Mouse (Mus musculus) adrenal gland, adult (tissue): Measurements from ENCODE around the gene Amt.
"Not testable (repeated sequence)": the region's sequence is repeated elsewhere in the genome, so short reads cannot be mapped to it uniquely, and the experiment has no call there.

Experiments
- DNase-seq, 2 experiments: peaks; one replicate each; pipeline ENCODE4 v3.0.0; 2022 to 2023; ENCODE audit warnings: low spot score in 1 of 2; ENCODE audit not compliant: inconsistent age in 2 of 2

Amt gene

DNA sequence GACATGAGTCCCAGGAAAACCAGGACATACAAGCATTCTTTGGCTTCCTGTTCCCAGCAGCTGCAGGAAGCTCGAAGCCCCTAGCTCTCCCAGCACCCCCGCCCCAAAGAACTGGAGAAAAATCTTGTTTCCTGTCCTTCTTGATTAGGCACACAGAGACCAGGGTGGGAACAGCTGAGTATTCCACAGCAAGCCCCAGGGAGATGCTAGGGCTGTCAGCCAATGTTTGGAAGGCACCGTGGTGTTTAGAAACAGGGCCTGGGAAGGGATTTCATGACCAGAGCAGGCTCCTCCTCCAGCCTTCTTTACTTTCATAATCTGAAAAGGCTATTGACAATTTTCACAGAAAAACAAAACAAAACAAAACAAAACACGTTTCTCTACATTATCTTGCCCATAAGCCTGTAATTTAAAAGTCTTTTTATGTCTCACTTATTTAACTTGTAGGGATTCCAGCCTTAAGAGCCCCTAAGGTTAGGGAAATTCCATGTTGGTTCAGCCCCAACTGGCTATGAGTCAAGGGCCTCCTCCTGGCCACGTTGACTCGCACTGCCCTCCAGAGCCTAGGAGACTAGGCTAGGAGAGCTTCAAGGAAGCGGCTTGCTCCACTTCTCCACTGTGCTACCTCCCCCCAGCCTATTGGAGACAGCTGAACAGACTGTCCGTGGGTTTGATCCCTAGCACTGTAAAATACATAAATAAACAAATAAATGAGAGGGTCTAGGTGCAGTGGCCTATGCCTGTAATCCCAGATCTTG, 16.4 kb upstream of the Amt start:
- DNase-seq, result peak; percentile 55 to 90

DNA sequence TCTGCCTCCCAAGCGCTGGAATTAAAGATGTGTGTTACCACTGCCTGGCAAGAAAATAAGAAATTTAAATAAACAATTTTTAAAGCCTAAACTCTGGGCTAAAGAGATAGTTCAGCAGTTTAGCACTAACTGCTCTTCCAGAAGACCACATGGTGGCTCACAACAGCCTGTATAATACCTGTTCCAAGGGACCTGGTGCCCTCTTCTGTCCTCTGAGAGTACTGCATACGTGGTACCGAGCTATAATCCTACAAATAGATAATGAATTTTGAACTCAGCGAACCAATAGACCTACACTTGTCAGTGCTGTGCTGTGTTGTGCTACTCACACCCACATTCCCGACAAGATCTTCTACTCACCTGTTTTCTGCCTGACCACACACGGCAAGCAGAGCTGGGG, 12.2 kb upstream of the Amt start:
- peak; percentile 67 to 92 for DNase-seq

DNA sequence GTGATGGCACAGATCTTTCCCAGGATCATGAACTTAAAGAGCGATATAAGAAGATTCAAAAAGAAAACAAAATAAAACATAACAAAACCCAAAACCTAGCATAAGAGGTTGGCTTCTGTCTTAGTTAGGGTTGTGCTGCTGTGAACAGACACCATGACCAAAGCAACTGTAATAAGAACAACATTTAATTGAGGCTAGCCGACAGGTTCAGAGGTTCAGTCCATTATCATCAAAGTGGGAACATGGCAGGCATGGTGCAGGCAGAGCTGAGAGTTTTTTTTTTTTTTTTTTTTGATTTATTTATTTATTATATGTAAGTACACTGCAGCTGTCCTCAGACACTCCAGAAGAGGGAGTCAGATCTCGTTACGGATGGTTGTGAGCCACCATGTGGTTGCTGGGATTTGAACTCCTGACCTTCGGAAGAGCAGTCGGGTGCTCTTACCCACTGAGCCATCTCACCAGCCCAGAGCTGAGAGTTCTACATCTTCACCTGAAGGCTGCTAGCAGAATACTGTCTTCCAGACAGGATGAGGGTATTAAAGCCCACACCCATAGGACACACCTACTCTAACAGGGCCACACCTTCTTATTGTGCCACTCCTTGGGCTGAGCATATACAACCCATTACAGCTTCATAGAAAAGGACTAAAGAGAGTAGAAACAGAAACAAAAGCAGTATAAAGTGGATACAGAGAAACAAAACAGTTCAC, 9.0 kb upstream of the Amt start:
- not testable (repeated sequence) for DNase-seq

DNA sequence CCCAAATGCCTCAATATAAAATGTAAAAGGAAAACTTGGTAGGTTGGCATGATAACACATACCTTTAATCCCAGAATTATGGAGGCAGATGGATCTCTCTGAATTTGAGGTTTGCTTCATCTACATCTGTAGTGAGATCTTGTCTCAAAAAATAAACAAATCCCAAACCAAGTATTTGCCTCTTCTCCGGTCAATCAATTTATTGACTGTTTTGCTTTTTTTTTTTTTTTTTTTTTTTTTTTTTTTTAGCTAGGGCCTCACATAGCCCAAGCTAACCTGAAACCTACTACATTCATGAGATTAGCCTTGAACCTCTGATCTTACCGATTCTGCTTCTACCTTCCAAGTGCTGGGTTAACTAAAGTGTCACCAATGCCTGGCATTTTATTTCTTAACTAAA, 7.3 kb upstream of the Amt start:
- no peak for DNase-seq

DNA sequence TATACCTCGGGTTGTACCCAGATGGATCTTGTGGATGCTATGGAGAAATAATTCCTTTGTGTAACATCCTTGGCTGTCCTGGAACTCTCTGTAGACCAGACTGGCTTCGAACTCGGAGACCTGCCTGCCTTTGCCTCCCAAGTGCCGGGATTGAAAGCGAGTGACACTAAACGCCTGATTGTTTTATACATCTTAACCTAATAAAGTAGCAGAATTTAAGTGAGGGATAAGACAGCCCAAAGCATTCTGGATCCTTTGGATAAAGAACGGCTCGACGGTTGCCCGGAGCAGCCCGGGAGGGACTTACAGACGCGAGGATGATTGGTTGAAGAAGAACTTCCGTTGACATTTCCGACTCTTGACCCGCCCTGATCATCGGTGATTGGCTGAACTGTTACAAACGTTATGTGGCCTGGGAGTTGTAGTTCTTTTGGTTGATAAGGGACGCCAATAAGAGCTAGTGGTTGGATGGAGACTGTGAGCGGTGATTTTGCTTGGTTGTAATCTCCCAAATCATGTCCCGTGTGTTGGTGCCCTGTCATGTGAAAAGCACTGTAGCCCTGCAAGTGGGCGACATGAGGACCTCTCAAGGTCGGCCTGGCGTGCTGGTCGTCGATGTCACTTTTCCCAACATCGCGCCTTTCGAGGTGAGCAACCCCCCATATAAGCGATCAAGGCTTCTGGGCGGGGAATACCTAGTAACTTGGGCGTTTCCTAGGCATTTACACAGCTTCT, 6.5 kb upstream of the Amt start, which contains the start of gene Nicn1:
Nicn1 (plus strand) TSS at position 414 of the 735 bp plus-strand sequence.
- peak; percentile 92 to 97 for DNase-seq

DNA sequence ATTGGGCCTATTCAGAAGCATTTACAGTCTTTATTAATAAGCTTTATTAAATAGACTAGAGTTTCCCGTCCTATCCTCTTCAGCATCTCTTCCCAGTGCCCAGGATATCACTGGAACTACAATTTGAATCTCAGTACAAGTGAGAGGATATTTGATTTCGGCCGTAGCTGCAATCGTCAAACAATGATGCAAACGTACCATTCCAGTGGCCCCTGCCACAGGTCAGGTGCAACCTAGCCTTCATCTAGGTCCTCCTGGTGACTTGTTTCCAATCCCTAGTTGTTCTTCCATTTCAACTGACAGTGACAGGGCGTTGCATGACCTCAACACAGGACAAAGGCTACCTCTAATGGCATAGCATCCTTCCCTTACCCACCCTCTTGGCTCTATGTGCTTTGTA, 5.9 kb upstream of the Amt start:
- no peak for DNase-seq

DNA sequence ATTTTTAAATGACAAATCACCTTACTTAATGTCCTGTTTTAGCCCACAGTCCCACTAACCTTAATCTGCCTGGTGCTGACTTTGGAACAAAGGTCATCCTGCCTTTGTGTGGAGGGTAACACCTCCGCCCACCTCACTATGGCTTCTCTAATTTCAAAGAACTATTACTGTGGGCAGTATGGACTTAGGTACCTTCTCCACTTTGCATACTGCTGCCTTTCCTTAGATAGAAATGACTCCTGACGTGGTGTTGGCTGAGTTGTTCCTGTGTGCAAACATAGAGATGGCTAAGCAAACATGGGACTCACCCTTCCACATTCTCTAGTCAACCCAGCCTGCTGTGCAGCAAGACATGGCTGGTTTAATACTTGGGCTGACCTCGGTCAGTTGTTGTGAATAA, 5.2 kb downstream of the Amt start:
- DNase-seq, result no peak

DNA sequence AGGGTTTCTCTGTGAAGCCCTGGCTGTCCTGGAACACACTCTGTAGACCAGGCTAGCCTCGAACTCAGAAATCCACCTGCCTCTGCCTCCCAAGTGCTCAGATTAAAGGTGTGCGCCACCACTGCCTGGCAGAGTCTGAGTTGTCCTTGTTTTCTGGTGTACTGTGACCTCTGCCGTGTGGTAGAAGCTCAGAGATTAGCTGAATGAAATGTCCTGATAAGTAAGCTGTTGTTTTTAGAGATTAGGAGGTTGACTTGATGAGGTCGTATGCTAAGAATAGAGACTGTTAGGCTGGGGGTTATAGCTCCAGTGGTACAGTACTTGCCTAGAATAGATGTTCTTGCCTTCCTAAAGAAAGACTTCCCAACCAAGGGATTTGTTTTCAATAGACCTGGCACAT, 8.1 kb downstream of the Amt start:
- DNase-seq, result no peak

DNA sequence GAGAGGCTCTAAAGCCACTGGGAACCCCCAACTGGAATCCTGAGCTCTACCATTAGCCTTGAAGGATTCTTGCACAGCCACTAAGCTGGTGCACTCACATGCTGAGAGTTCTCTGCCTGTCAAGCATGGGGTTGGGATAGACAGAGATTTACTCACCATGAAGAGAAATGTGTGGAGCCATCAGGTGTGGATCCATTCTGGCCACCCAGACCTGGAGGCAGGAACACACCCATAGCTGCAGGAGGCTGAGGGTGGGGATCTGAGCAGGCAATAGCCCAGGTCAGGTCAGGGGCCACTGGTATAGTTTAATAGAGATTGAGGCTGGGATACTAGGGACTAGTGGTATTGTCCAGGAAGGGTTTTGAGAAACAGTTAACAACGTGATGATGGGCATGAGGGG, 8.5 kb downstream of the Amt start:
- peak in 1 of 2 experiments; percentile 33 for DNase-seq

DNA sequence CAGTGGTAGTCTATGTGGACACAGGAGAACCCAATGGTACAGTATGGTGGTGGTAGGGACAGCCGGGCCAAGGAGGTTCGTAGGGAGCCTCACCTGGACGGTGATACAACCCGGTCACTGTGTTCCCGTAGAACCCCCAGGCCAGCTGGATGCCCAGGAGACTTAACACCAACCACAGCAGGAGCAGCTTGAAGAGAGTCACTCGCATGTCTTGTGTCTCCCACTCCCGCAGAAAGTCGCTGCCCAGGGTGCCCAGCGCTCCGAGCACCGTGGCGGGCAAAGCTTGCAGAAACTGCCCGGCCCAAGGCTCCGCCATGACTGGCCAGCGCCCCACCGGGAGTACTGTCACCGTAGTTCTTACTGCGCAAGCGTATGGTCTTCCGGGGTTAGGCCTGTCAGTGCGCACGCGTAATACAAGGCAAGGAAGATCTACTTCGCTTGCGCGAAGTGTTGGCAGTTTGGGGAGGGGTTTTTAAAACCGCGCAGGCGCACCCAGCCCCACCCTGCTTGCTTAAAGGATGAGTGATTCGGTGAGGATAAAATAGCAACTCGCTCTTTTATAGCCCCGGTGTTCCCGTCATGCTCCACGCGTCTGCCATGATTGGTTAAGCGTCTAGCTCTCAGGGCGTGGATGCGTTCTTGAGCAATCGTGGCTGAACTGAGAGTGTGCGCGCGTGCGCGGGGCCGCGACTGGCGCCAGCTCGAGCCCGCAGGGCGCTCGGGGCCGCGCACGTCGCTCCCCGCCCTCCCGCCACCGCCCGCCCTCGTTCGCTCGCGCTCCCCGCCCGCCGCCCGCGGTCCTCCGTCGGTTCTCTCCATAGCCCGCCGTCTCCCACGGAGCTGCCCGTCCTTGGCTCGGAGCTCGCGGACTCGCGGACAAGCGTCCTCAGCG, 9.2 kb downstream of the Amt start, which contains the start of the genes Rhoa and Tcta:
Rhoa (plus strand) TSS at position 501 of the 892 bp plus-strand sequence.
Tcta (minus strand) TSS at position 532 of the 892 bp plus-strand sequence.
- DNase-seq, result peak; percentile 99 to 100

DNA sequence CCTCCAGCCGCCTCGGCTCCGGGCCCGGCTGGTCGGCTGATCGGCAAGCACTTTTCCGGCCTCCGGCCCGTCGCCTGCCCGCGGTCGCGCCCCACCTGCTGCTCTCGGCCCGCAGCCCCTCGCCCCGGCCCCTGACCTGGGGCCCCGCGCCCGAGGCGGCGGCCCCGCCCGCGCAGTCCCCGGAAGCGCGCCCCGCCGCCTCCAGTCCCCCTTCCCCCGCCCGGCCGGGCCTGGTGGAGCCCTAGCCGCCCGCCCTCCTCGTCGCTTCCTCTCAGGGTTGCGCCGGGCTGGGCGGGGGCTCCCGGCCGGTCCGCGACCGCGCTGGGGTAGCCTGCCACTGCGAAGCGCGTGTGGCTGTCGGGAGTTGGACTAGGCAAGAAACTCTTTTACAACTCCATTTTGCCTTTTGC, 9.9 kb downstream of the Amt start:
- DNase-seq, result peak; percentile 87 to 94

DNA sequence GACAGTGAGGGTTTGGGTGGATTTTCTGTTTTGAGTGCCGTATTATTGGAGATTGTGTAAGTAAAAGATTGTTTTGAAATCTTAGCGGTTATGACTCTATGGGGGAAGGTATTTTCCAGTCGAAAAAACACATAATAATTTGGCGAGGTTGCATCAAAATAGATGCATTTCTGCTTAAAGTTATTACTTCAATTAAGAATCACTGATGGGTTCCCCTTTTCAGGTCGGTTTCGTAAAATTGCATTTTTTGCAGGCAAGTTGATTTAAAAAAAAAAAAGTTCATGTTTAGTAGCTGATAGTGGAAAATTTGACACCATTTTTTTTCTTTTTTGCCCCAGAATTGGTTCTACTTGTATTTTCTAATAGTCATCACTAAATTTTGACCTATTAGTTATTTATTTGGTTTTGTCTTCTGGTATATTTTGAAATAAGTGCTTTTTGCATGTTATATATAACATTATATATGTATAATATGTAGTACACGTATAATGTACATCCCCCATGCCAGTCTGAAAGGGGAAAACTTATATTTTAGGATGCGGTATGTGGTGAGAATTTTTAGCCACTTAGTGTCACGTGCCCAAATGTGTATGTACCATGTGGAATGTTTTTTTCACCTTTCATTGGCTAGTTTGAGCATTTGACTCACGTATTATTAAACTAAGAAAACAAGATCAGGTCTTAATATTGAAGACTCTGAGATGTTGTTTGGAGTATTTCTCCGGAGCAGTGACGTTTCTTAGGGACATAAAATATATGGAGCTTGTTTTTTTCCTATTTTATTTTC, 10.6 kb downstream of the Amt start:
- DNase-seq, result no peak

DNA sequence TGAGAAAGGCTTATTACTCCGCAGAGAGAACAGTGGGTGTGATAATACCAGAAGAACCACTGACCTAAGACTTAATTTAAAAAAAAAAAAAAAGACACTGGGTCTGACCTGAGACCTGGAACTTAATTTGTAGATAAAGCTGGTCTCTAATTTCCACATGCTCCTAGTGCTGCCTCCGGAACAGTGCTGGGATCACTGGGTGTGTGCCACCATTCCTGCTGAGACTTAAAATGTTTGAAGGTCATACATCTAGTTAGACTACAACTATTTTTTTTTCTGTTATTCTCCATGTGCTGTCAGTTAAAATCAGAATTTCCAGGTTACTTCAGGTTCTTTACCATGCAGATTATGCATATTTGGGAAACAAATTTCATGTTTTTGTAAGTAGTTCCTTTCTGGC, 11.5 kb downstream of the Amt start:
- DNase-seq, result no peak

DNA sequence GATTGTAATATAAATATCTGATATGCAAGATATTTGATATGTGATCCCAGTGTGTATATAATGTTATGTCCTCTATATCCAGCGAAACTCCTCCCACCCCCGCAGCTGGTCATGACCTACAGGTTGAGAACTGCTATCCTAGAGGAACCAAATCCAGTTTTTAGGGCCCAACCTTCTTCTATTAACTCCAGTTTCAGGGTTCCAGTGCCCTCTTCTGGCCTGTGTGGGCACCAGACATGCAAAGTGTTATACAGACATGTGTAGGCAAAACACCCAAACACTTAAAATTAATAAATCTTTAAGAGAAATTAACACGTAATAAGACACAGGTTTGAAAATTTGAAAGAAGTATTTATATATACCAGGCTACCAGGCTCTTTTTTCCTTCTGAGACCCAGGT, 20.9 kb downstream of the Amt start:
- DNase-seq, result no peak

DNA sequence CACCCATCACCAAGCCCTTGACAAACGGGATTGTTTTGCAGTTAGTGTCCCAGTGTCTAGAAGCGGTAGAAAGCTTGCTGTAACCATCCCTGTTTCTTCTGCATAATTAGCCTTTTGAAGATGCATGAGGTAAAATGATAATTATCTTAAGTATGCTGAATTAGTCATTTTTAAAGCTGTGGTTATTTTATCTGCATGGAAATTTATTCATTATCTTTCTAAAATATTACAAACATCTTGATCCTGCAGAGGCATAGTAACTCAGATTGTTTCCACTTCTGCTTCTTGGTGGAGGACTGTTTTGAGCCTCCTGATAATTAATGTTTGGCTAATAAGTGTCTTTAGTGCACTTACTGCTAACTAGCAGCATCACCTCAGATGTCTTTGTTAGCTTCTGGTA, 21.8 kb downstream of the Amt start:
- DNase-seq, result no peak

DNA sequence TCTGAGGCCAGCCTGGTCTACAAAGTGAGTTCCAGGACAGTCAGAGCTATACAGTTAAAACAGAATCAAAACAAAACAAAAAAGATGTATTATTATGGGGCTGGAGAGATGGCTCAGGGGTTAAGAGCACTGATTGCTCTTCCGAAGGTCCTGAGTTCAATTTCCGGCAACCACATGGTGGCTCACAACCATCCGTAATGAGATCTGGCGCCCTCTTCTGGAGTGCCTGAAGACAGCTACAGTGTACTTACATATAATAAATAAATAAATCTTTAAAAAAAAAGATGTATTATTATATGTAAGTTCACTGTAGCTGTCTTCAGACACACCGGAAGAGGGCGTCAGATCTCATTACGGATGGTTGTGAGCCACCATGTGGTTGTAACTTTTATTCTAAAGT, 25.4 kb downstream of the Amt start:
- DNase-seq, result not testable (repeated sequence)

DNA sequence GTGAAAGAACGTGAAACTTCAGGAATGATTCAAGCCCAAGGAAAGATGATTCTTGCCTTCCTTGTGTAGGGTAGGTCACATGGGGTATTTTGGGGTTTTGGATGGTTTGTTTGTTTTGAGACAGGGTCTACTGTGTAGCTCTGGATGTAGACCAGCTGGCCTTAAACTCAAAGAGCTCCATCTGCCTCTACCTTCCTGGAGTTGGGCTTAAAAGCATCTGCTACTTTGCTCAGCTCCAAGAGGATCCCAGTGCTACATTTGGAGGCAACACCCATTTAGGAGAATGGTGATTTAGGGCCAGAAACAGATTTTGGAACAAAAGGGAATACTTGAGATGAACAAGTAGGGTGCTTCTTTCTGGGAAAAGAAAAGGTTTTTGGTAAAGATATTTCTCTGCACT, 28.1 kb downstream of the Amt start:
- DNase-seq, result no peak

DNA sequence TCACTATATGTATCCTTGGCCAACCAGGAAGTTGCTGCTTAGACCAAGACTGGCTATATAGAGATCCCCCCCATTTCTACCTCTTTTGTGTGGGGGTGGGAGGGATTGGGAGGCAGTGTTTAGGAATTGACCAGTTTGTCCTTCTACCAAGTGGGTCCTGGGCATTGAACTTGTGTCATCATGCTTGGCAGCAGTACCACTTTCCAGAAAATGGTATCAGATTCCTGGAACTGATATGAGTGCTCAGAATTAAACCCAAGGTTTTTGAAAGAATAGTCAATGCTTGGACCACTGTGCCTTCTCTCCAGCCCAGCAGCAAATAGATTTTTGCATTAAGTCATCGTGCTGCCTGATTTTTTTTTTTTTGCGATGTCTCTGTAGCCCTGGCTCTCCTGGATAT, 29.2 kb downstream of the Amt start:
- DNase-seq, result peak in 1 of 2 experiments; percentile 65

DNA sequence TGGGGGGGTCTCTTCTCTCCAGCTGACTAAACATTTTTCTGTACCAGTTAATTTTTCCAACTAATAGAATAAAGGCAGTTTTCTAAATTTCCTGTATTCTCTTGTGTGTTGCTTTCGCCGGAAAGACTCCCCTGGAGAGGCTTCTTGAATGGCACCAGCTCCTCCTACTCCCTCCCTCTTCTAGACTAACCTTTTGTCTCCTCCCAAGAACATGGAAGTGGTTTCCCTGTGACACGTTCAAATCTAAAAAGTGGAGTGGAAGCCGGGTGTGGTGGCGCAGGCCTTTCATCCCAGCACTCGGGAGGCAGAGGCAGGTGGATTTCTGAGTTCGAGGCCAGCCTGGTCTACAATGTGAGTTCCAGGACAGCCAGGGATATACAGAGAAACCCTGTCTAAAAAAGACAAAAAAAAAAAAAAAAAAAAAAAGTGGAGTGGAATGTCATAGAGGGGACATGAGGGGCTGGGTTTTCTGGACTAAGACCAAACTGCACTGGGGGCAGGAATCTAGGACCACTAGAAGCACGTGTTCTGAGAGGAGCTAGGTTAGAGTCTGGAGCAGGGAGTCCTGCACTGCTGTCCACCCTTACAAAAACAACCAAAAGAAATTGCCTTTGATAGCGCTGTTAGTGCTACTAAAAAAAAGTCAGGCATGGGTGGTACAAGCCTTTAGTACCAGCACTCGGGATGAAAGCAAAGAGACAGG, 41.3 kb downstream of the Amt start:
- DNase-seq, result no peak
